Mouse (Mus musculus) midbrain, embryonic 12.5 days (tissue): ENCODE measurements around the gene Prpsap1. TPM values are rescaled to one million over a fixed set of nuclear protein-coding genes. Genes with fewer than 3 reads are reported as not detected.
A peak's percentile ranks its signal among the peaks of the same experiment; 100 is the strongest.

Source experiments
- ATAC-seq: fragments of 200-750 bp; cut with Nextera tagmentation; 2 replicates; pipeline ENCODE4 v1.8.0; 2017; ENCODE audit warnings: low read depth, moderate TSS enrichment, moderate library complexity; ENCODE audit not compliant: low FRiP score
- H3K27ac ChIP-seq: fragments of 300-500 bp; sonication (generic); replicated peaks from 2 replicates; pipeline ENCODE4 v1.5.1; 2016; ENCODE audit warnings: mild to moderate bottlenecking
- H3K27me3 ChIP-seq: fragments of 300-500 bp; sonication (generic); 2 replicates; pipeline ENCODE4 v1.6.1; 2016; ENCODE audit warnings: mild to moderate bottlenecking
- H3K36me3 ChIP-seq: fragments of 300-500 bp; sonication (generic); 2 replicates; pipeline ENCODE4 v1.6.1; 2016
- H3K4me1 ChIP-seq: fragments of 300-500 bp; sonication (generic); 2 replicates; pipeline ENCODE4 v1.6.1; 2016
- H3K4me2 ChIP-seq: fragments of 300-500 bp; sonication (generic); replicated peaks from 2 replicates; pipeline ENCODE4 v1.6.1; 2016; ENCODE audit warnings: mild to moderate bottlenecking, moderate library complexity
- H3K4me3 ChIP-seq: fragments of 300-500 bp; sonication (generic); 2 replicates; pipeline ENCODE4 v1.5.1; 2016; ENCODE audit warnings: mild to moderate bottlenecking
- H3K9ac ChIP-seq: fragments of 300-500 bp; sonication (generic); replicated peaks from 2 replicates; pipeline ENCODE4 v1.6.1; 2016; ENCODE audit warnings: mild to moderate bottlenecking, moderate library complexity
- H3K9me3 ChIP-seq: fragments of 300-500 bp; sonication (generic); 2 replicates; pipeline ENCODE4 v1.6.1; 2016; ENCODE audit warnings: mild to moderate bottlenecking
- WGBS: fragments of 180-500 bp; shearing (Covaris S2); methylation state at CpG from one replicate; pipeline ENCODE4 v1.1.7; 2016; 5-methylcytosine and 5-hydroxymethylcytosine counted together
- polyA plus RNA-seq: library from polyadenylated mRNA; unstranded; fragments of >200 nt; fragmentation: Nextera tagmentation; extraction: Ambion mirVana; gene quantifications from 2 replicates; pipeline ENCODE4 v1.2.1, GENCODE M21; 2016

Gene Prpsap1
- polyA plus RNA-seq, 1 experiment from 2014 or later = 183 TPM

GRCm38 (mm10) chr11:116531371-116532191 lies 37.6 kb upstream of the Prpsap1 start:
- peak overlapping the region; percentile 87 for H3K4me2 ChIP-seq
- H3K27ac ChIP-seq = peak overlapping the region; percentile 64
- H3K9me3 ChIP-seq = no peaks in the 10 kb centered on the region
- H3K4me1 ChIP-seq = peaks cover 41% of the 10 kb centered on the region
- ATAC-seq = no peak
- H3K36me3 ChIP-seq = no peaks in the 10 kb centered on the region
- peak overlapping the region; percentile 49 for H3K4me3 ChIP-seq
- H3K9ac ChIP-seq = peak overlapping the region; percentile 46
- peaks cover 68% of the 10 kb centered on the region for H3K27me3 ChIP-seq
- 2% methylated on average over 48 of the region's 48 CpGs for WGBS

DNA sequence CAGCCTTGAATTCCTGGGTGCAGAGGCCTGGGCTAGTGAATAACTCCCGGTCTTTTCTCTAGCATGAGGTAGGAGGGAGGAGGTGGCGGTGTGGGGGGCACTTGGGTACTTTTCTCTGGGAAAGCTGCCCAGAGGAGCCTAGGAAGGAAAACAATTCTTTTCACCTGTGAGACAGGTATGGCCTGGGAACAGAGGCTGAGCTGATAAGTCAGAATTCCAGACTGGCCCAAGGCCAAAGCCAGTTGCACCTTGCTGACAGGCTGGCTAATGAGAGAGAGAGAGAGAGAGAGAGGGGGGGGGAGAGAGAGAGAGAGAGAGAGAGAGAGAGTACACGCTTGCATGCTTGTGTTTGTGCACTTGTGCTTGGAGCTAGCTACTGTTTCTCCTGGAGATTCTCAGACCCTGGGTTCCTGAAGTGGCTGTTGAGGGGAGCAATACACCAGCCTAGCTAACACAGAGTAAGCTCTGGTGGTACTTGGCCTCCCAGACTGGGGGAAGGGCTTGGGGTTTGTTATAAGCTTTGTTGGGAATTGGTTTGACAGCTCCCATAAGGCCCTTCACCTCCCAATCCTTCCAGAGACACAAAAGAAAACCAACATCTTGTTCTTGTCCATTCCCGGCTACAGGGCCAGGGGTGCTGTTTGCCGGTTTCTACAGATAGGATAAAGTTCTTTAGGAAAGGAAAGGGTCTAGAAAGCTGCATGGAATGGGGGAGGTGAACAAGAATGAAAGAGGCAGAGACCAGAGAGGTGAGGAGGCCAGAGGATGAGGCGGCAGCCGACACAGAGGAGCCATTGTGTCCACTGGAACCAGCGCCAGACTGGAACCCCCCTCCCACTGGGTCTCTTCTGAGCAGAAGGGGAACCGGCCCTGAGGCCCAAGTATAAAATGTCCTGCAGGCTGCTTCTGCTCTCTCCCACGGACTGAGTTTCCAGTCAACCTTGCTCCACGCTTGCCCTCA lies 36.5 kb upstream of the Prpsap1 start, which contains the start of gene Sphk1:
Gene Sphk1 (plus strand): TSS at position 739 of the 961 bp plus-strand sequence.
- Histone ChIP-seq H3K4me3 (peak within 1 kb of the TSS; percentile 49), H3K4me2 (peak within 1 kb of the TSS; percentile 87), H3K9me3 (no peaks in the 10 kb centered on the region), H3K27ac (peak within 1 kb of the TSS; percentile 64), H3K9ac (peak within 1 kb of the TSS; percentile 46), H3K4me1 (peaks cover 41% of the 10 kb centered on the region), H3K36me3 (no peaks in the 10 kb centered on the region), H3K27me3 (peaks cover 58% of the 10 kb centered on the region)
- peak; percentile 55; the same call in 1 of the 2 replicates for ATAC-seq
- WGBS = 19% methylated on average over 11 of the region's 11 CpGs

DNA sequence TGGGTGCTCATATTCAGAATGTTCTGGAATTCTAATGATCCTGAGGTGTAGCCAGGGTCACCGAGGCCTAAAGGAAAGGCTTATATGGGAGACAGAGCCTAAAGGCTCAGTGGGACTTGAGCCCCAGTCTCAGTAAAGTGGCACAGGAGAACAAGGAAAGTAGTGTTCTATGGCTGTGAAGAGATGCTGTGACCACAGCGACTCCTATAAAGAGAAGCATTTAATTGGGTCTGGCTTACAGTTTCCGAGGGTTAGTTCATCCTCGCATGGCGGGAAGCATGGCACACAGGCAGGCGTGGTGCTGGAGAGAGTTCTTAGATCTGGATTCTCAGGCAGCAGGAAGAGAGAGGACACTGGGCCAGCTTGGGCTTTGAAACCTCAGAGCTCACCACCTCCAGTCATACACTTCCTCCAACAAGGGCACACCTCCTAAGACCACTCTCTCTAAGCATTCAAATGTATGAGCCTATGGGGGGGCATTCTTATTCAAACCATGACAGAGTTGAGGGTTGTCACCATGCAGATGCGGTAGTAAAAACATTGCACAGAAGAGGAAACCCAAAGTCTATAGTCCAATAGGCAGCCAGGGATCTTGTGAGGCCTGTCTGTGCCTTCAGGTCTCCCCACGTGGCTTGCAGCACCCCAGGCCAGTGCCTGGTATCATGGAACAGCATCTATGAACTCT lies 34.8 kb upstream of the Prpsap1 start:
- no peaks in the 10 kb centered on the region for H3K36me3 ChIP-seq
- H3K9me3 ChIP-seq = no peaks in the 10 kb centered on the region
- no peak overlapping the region for H3K27ac ChIP-seq
- H3K27me3 ChIP-seq = peaks cover 44% of the 10 kb centered on the region
- H3K4me3 ChIP-seq = no peak overlapping the region
- H3K4me1 ChIP-seq = peaks cover 39% of the 10 kb centered on the region
- H3K4me2 ChIP-seq = no peak overlapping the region
- no peak for ATAC-seq
- H3K9ac ChIP-seq = no peak overlapping the region
- 79% methylated on average over 8 of the region's 8 CpGs for WGBS

GRCm38 (mm10) chr11:116523699-116524189 lies 29.7 kb upstream of the Prpsap1 start:
- H3K27ac ChIP-seq = no peak overlapping the region

GRCm38 (mm10) chr11:116522886-116523698 lies 29.1 kb upstream of the Prpsap1 start:
- Histone ChIP-seq H3K27ac (no peak overlapping the region), H3K4me1 (peaks cover 13% of the 10 kb centered on the region; the same call in 1 of the 2 replicates), H3K9me3 (no peaks in the 10 kb centered on the region), H3K27me3 (peaks cover 10% of the 10 kb centered on the region), H3K9ac (no peak overlapping the region), H3K4me2 (no peak overlapping the region), H3K4me3 (no peak overlapping the region), H3K36me3 (no peaks in the 10 kb centered on the region)
- no peak for ATAC-seq
- 62% methylated on average over 16 of the region's 16 CpGs for WGBS

More at GRCm38 (mm10) chr11:116523699-116524189, 29.7 kb upstream of the Prpsap1 start:
- Histone ChIP-seq H3K36me3 (no peaks in the 10 kb centered on the region), H3K9ac (no peak overlapping the region), H3K27me3 (peaks cover 8% of the 10 kb centered on the region), H3K4me1 (peaks cover 13% of the 10 kb centered on the region; the same call in 1 of the 2 replicates), H3K9me3 (no peaks in the 10 kb centered on the region), H3K4me3 (no peak overlapping the region), H3K4me2 (no peak overlapping the region)
- ATAC-seq = no peak
- 50% methylated on average over 5 of the region's 5 CpGs for WGBS

DNA sequence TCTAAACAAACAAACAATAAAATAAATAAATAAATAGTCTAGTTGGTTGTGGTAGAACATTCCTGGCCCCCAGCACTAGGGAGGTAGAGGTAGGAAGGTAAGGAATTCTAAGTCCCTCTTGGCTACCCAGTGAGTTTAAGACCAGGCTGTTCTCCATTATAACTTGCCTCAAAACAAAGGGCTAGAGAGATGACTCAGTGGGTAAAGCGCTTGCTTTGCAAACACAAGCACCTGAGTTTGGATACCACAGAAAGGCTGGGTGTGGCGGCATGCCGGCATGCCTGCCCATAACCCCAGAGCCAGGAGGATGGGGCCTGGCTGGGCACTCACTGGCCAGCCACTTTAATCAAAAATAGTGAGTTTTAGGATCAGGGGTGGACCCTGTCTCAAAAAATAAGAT lies 28.0 kb upstream of the Prpsap1 start:
- no peak overlapping the region for H3K27ac ChIP-seq
- ATAC-seq = no peak
- WGBS = 85% methylated on average over 3 of the region's 3 CpGs
- H3K4me3 ChIP-seq = no peak overlapping the region
- H3K9ac ChIP-seq = no peak overlapping the region
- peaks cover 14% of the 10 kb centered on the region for H3K27me3 ChIP-seq
- no peaks in the 10 kb centered on the region for H3K36me3 ChIP-seq
- no peaks in the 10 kb centered on the region for H3K9me3 ChIP-seq
- H3K4me2 ChIP-seq = no peak overlapping the region
- peaks cover 13% of the 10 kb centered on the region; the same call in 1 of the 2 replicates for H3K4me1 ChIP-seq

DNA sequence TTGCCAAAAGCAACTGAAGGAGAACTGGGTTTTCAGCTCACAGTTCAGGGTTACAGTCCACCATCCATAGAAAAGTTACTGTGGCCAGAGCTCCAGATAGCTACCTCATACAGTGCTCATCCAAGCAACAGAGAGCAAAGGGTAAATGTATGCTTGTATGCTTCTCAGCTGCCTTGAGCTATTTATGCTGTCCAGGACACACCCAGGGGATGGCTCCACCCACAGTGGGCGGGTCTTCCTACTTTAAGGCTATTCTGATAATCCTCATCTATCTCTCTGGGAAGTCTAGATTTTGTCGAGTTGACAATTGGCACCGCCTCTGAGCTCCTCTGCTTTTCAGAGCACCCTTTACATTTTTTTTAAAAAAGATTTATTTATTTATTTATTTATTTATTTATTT lies 27.1 kb upstream of the Prpsap1 start:
- no peaks in the 10 kb centered on the region for H3K9me3 ChIP-seq
- peaks cover 14% of the 10 kb centered on the region for H3K27me3 ChIP-seq
- no peak for ATAC-seq
- no peaks in the 10 kb centered on the region for H3K36me3 ChIP-seq
- no peak overlapping the region for H3K9ac ChIP-seq
- H3K4me2 ChIP-seq = no peak overlapping the region
- WGBS = 64% methylated on average over 3 of the region's 3 CpGs
- no peak overlapping the region for H3K27ac ChIP-seq
- peaks cover 13% of the 10 kb centered on the region; the same call in 1 of the 2 replicates for H3K4me1 ChIP-seq
- no peak overlapping the region for H3K4me3 ChIP-seq

- H3K27me3 ChIP-seq = peaks cover 20% of the 10 kb centered on the region
- no peaks in the 10 kb centered on the region for H3K36me3 ChIP-seq
- 82% methylated on average over 8 of the region's 8 CpGs for WGBS
- H3K4me3 ChIP-seq = no peak overlapping the region
- H3K9ac ChIP-seq = 0 out of 2 replicates have a peak overlapping the region, but pooled peaks have one; percentile 11
- no peak overlapping the region for H3K27ac ChIP-seq
- H3K4me1 ChIP-seq = peaks cover 14% of the 10 kb centered on the region
- H3K4me2 ChIP-seq = no peak overlapping the region
- no peak for ATAC-seq
- no peaks in the 10 kb centered on the region for H3K9me3 ChIP-seq
These were observed 24.5 kb upstream of the Prpsap1 start for GRCm38 (mm10) chr11:116518482-116518881.

DNA sequence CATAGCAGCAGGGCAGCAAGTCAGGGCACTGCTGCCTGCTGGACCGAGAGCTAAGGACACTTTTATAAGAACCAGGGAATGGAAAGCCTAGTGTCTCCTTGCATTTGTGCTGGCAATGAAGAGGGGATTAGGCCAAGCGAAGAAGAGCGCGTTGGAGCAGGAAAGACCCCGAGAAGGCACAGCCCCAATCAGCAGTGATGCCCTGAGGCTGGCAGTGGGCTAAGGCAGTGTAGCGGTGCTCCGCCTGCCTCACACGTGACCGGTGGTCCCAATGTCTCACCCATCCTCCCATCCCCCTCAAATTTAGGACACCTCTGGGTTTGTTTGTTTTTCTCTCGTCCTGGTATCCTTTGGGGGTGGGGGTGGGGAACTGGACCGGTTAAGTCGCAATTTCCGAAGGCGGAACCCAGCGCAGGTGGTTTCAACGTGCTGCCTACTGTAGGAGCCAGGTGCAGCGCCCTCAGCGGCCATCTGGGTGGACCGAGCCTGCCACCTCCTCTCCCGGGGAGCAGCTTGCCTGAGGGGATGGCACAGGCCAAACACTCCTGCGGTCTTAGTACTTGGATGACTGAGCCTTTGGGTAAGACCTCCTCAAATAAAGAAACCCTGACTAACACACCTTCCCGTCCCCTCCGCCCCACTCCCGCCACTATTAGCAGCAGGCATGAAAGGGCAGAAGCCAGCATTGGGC lies 21.5 kb upstream of the Prpsap1 start:
- no peak for ATAC-seq
- peaks cover 20% of the 10 kb centered on the region for H3K27me3 ChIP-seq
- H3K9me3 ChIP-seq = no peaks in the 10 kb centered on the region
- no peak overlapping the region for H3K27ac ChIP-seq
- no peaks in the 10 kb centered on the region for H3K36me3 ChIP-seq
- WGBS = 13% methylated on average over 24 of the region's 24 CpGs
- no peak overlapping the region for H3K9ac ChIP-seq
- H3K4me3 ChIP-seq = peak overlapping the region; percentile 14; the same call in 1 of the 2 replicates
- peaks cover 6% of the 10 kb centered on the region; the same call in 1 of the 2 replicates for H3K4me1 ChIP-seq
- H3K4me2 ChIP-seq = peak overlapping the region; percentile 43

DNA sequence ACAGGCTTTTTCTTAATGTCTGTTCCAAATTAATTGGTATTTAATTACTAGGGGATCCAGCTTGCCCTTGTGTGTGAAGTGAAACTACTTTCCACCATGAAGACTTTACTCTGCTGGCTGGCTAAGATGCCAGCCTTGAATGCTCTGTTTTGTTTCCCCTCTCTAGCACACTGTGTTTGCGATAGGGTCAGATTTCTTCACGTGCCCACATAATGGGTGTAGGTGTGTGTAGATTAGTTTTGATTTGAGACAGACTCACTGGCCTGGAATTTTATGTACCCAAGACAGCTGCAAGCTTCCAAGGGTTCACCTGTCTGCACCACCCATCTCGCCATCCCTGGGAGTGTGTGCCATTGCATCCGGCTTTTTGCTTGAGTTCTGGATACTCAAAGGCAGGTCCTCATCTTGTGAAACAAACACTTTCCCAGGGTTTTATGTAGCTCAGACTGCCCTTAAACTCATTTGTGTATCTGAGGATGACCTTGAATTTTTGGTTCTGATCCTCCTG lies 19.6 kb upstream of the Prpsap1 start:
- ATAC-seq = no peak
- 83% methylated on average over 4 of the region's 4 CpGs for WGBS
- H3K27ac ChIP-seq = no peak overlapping the region

More for the DNA sequence above, 19.6 kb upstream of the Prpsap1 start:
- no peak overlapping the region for H3K9ac ChIP-seq
- peaks cover 6% of the 10 kb centered on the region; the same call in 1 of the 2 replicates for H3K4me1 ChIP-seq
- no peak overlapping the region for H3K4me2 ChIP-seq
- no peaks in the 10 kb centered on the region for H3K9me3 ChIP-seq
- H3K27me3 ChIP-seq = peaks cover 20% of the 10 kb centered on the region
- H3K36me3 ChIP-seq = no peaks in the 10 kb centered on the region
- no peak overlapping the region for H3K4me3 ChIP-seq
